Mouse (Mus musculus) midbrain, embryonic 11.5 days (tissue): Measurements from ENCODE around the gene Cer1. TPM values are rescaled to one million over a fixed set of nuclear protein-coding genes. Genes with fewer than 3 reads are reported as not detected.

Experiments
- ATAC-seq: fragments of 200-750 bp; cut with Nextera tagmentation; 2 replicates; pipeline ENCODE4 v1.8.0; 2017; ENCODE audit warnings: moderate TSS enrichment, moderate library complexity; ENCODE audit not compliant: low FRiP score
- DNase-seq: peaks from one replicate; pipeline ENCODE4 v3.0.0; 2015; ENCODE audit warnings: low spot score; ENCODE audit errors: missing footprints
- H3K27ac ChIP-seq: fragments of 300-500 bp; sonication (generic); 2 replicates; pipeline ENCODE4 v1.5.1; 2014; ENCODE audit warnings: low read depth, low read length
- H3K27me3 ChIP-seq: fragments of 300-500 bp; sonication (generic); 2 replicates; pipeline ENCODE4 v1.6.1; 2014; ENCODE audit warnings: mild to moderate bottlenecking, low read length, moderate library complexity, mixed read lengths; ENCODE audit not compliant: control insufficient read depth, insufficient read depth
- H3K36me3 ChIP-seq: fragments of 300-500 bp; sonication (generic); 2 replicates; pipeline ENCODE4 v1.6.1; 2014; ENCODE audit warnings: mild to moderate bottlenecking, low read length, moderate library complexity, mixed read lengths; ENCODE audit not compliant: control insufficient read depth, insufficient read depth
- H3K4me1 ChIP-seq: fragments of 300-500 bp; sonication (generic); 2 replicates; pipeline ENCODE4 v1.6.1; 2014; ENCODE audit warnings: low read length; ENCODE audit not compliant: control insufficient read depth, insufficient read depth
- H3K4me2 ChIP-seq: fragments of 300-500 bp; sonication (generic); 2 replicates; pipeline ENCODE4 v1.6.1; 2014; ENCODE audit warnings: mild to moderate bottlenecking, moderate library complexity
- H3K4me3 ChIP-seq: fragments of 300-500 bp; sonication (generic); 2 replicates; pipeline ENCODE4 v1.5.1; 2014; ENCODE audit warnings: low read depth, low read length
- H3K9ac ChIP-seq: fragments of 300-500 bp; sonication (generic); 2 replicates; pipeline ENCODE4 v1.6.1; 2014; ENCODE audit warnings: low read length
- H3K9me3 ChIP-seq: fragments of 300-500 bp; sonication (generic); 2 replicates; pipeline ENCODE4 v1.6.1; 2016; ENCODE audit warnings: low read length; ENCODE audit not compliant: control insufficient read depth
- WGBS: fragments of 180-500 bp; shearing (Covaris S2); extraction: QIAGEN DNeasy Blood & Tissue Kit; methylation state at CpG from one replicate; pipeline ENCODE4 v1.1.7; 2014; 5-methylcytosine and 5-hydroxymethylcytosine counted together
- polyA plus RNA-seq: library from polyadenylated mRNA; unstranded; fragments of >200 nt; fragmentation: Nextera tagmentation; extraction: Ambion mirVana; gene quantifications from 2 replicates; pipeline ENCODE4 v1.2.1, GENCODE M21; 2014

Cer1 gene
- polyA plus RNA-seq, 1 experiment from 2014 or later, result not detected

DNA sequence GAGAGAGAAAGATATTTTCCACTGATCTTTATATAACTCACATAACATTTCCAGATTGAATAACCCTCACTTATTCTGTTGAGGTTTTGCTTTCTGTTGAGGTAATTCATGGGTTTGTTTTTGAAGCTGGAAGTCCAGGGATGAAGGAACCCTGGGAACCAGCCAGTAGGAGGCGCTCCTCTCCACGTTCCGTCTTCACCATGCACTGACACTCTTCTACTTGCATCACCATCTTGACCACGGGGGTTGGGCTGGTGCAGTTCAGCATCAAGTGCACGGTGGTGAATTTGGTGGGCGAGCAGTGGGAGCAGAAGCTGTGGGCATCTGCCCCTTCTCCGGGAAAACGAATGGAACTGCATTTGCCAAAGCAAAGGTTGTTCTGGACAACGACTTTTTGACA is 2.4 kb downstream of the Cer1 start:
- no peak overlapping the region for H3K4me3 ChIP-seq
- 84% methylated on average over 9 of the region's 9 CpGs for WGBS
- H3K4me2 ChIP-seq, result no peak overlapping the region
- no peaks in the 10 kb centered on the region for H3K27me3 ChIP-seq
- H3K9ac ChIP-seq, result no peak overlapping the region
- DNase-seq, result peak; percentile 69
- no peaks in the 10 kb centered on the region for H3K9me3 ChIP-seq
- no peaks in the 10 kb centered on the region for H3K4me1 ChIP-seq
- H3K27ac ChIP-seq, result no peak overlapping the region
- no peaks in the 10 kb centered on the region for H3K36me3 ChIP-seq
- no peak for ATAC-seq

DNA sequence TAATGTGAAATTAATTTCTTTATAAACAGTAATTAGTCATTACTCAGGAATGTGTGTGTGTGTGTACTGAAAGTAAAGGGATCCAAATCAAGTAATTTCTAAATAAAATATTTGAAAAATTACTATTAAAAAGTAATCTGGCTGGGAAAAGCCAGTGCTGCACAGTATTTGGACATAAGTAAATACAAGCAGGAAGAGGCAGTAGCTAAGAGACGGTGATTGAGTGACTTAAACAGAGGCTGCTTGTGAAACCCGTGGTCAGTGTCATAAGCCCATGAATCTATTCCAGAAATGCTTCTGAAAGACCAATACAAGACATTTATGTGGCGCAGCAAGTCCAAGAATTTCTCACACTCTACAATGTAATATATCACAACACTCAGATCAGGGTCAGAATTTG is 3.6 kb downstream of the Cer1 start:
- H3K4me1 ChIP-seq, result no peaks in the 10 kb centered on the region
- no peak overlapping the region for H3K4me3 ChIP-seq
- no peaks in the 10 kb centered on the region for H3K9me3 ChIP-seq
- DNase-seq (peak; percentile 51), ATAC-seq (no peak)
- 84% methylated on average over 3 of the region's 3 CpGs for WGBS
- H3K27me3 ChIP-seq, result no peaks in the 10 kb centered on the region
- no peak overlapping the region for H3K27ac ChIP-seq
- no peaks in the 10 kb centered on the region for H3K36me3 ChIP-seq
- H3K9ac ChIP-seq, result no peak overlapping the region
- H3K4me2 ChIP-seq, result no peak overlapping the region

DNA sequence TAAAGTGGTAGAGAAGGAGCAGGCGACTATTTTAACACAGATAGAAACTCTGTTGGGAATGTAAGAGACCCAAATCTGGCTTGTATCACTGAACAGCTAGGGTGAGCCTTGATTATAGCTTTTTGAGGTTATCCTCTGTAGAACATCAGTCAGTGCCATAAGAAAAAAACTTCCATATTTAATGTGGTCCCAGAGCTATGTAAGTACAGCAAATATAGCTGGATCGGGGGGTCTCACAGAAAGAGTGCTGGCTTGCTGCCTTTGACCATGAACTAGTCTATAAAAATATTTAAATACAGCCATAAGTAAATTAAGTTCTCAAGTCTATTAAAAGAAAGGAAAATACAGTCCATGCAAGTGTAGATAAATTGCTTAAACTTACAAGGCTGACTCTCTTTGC is 4.7 kb downstream of the Cer1 start:
- H3K4me3 ChIP-seq, result no peak overlapping the region
- no peak for DNase-seq
- H3K4me2 ChIP-seq, result no peak overlapping the region
- H3K9me3 ChIP-seq, result no peaks in the 10 kb centered on the region
- no peaks in the 10 kb centered on the region for H3K4me1 ChIP-seq
- H3K27ac ChIP-seq, result no peak overlapping the region
- ATAC-seq, result no peak
- H3K27me3 ChIP-seq, result no peaks in the 10 kb centered on the region
- no peak overlapping the region for H3K9ac ChIP-seq
- 79% methylated on average over 2 of the region's 2 CpGs for WGBS
- H3K36me3 ChIP-seq, result no peaks in the 10 kb centered on the region

DNA sequence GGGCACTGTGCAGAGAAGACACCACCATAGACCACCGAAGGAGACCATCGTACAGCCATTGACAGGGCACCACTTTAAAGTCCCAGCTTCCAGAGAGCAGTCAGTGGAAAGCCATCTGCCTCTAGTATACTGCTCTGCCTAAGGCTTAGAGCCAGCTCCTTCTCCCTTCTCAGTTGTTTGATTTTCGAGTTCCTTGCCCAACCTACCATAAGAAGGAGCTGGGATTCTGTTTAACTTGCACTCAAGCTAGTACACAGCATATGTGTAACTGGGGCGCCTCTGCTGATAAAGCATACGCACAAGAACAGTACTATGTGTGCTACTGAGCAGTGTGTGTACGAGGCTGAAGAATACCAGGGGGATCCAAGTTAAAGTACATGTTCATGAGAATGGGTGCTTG is 5.8 kb downstream of the Cer1 start:
- no peaks in the 10 kb centered on the region for H3K4me1 ChIP-seq
- H3K27me3 ChIP-seq, result no peaks in the 10 kb centered on the region
- WGBS, result 87% methylated on average over 6 of the region's 6 CpGs
- no peaks in the 10 kb centered on the region for H3K36me3 ChIP-seq
- H3K27ac ChIP-seq, result no peak overlapping the region
- no peak for ATAC-seq
- H3K4me3 ChIP-seq, result no peak overlapping the region
- no peaks in the 10 kb centered on the region for H3K9me3 ChIP-seq
- no peak overlapping the region for H3K4me2 ChIP-seq
- no peak overlapping the region for H3K9ac ChIP-seq
- peak; percentile 41 for DNase-seq

DNA sequence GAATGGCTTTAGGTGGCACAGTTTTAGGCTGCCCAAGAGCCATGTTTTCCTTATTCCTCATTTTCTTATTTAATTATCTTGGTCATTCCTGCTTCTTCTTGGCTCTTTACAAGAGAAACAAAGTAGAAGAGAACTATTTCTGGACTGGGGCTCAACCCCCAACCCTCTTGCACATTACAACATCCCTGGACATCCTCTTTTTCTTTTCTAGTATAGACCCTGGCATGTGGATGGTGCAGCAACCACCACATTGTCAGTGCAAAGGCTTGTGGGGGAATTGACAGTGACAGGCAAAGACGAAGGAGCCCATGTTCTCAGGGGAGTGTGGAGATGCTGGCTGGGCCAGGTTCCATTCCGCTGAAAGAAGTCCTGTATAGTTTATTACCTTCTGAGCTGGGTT is 8.3 kb downstream of the Cer1 start:
- Histone ChIP-seq H3K36me3 (no peaks in the 10 kb centered on the region), H3K4me3 (no peak overlapping the region), H3K27me3 (no peaks in the 10 kb centered on the region), H3K4me1 (peaks cover 3% of the 10 kb centered on the region; the same call in 1 of the 2 replicates), H3K9me3 (no peaks in the 10 kb centered on the region), H3K4me2 (no peak overlapping the region), H3K27ac (no peak overlapping the region), H3K9ac (no peak overlapping the region)
- WGBS, result 91% methylated on average over 2 of the region's 2 CpGs
- DNase-seq (peak; percentile 17), ATAC-seq (no peak)

DNA sequence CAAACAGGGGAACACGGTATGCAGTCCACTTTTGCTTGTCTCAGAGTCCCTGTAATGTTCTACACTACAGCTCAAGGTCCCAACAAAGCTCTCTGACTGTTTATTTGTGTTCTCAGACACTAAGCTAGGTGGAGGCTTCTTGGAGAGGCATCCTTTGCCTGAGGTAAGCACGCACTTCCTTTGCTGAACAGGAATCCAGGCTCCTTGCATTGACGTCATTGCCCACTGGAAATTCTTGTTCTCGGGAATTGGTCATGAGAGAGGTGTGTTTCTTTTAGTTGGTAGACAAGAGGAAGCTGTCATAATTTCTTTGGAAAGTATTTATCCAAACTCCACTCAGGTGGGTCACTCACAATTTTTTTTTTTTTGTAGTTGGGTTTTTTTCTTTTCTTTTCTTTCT is 9.4 kb downstream of the Cer1 start:
- Histone ChIP-seq H3K4me1 (peaks cover 3% of the 10 kb centered on the region; the same call in 1 of the 2 replicates), H3K36me3 (no peaks in the 10 kb centered on the region), H3K9ac (no peak overlapping the region), H3K27ac (no peak overlapping the region), H3K4me3 (no peak overlapping the region), H3K27me3 (no peaks in the 10 kb centered on the region), H3K4me2 (no peak overlapping the region), H3K9me3 (no peaks in the 10 kb centered on the region)
- ATAC-seq, result no peak
- WGBS, result 78% methylated on average over 4 of the region's 4 CpGs
- peak; percentile 12 for DNase-seq

DNA sequence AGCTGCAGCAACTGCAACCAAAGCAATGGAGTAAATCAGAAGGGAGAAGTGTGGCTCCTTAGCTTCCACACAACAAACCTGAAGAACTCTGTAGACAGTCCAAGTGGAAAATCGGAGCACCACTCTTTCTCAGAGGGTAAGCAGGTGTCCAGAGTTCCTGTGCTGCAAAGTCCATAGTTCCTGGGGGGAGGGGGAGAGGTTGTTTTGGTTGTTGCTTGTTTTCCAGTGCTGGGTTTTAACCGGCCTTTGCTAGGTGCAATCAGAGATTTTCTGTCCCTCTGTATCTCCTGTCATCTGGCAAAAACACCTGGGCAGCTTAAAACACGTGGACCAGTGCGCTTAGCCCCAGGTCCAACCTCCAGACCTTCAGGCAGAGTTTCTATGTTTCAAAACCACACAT is 10.2 kb downstream of the Cer1 start:
- H3K9me3 ChIP-seq, result no peaks in the 10 kb centered on the region
- peak; percentile 45 for DNase-seq
- H3K4me3 ChIP-seq, result no peak overlapping the region
- no peak overlapping the region for H3K9ac ChIP-seq
- H3K36me3 ChIP-seq, result no peaks in the 10 kb centered on the region
- no peak for ATAC-seq
- no peak overlapping the region for H3K27ac ChIP-seq
- no peak overlapping the region for H3K4me2 ChIP-seq
- no peaks in the 10 kb centered on the region for H3K27me3 ChIP-seq
- WGBS, result 71% methylated on average over 4 of the region's 4 CpGs
- peaks cover 3% of the 10 kb centered on the region; the same call in 1 of the 2 replicates for H3K4me1 ChIP-seq

DNA sequence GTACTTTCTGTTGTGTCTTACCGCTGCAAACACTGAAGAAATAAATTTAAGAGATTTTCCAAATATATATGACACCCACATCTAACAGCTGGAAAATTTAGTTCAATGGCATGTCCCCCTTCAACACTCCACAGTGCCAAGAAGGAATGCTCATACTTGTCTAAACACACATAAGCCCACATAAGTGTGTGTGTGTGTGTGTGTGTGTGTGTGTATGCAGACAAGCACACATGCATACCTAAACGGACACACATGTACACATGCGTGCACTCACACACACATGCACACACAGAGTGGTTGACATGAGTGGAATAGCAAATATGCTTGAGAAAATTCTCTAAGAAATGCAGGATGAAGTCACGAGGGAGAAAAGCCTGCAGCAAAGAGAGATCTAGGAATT is 12.4 kb downstream of the Cer1 start:
- 79% methylated on average over 4 of the region's 4 CpGs for WGBS
- Histone ChIP-seq H3K9ac (no peak overlapping the region), H3K27me3 (no peaks in the 10 kb centered on the region), H3K9me3 (no peaks in the 10 kb centered on the region), H3K4me2 (no peak overlapping the region), H3K4me3 (no peak overlapping the region), H3K27ac (no peak overlapping the region), H3K4me1 (peaks cover 3% of the 10 kb centered on the region; the same call in 1 of the 2 replicates), H3K36me3 (no peaks in the 10 kb centered on the region)
- DNase-seq (peak; percentile 57), ATAC-seq (no peak)

DNA sequence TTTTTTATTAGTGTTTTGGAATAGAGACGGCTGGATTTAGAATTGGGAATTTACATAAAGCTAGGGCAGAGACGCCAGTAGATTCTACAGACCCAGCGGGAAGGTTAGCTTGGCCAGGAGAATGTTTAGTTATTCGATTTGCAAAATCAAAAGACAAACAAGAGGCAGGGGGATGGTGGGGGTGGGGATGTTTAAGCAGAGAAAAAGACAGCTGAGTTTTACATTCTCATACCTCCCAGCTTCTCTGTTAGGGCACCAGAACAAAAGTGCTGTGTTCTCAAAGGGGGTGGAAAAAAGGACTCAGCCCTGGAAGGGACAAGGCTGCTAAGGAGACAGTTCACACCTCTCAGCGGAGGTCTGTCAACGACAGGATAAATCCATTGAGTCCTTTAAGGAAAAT is 12.8 kb downstream of the Cer1 start:
- no peak for ATAC-seq

DNA sequence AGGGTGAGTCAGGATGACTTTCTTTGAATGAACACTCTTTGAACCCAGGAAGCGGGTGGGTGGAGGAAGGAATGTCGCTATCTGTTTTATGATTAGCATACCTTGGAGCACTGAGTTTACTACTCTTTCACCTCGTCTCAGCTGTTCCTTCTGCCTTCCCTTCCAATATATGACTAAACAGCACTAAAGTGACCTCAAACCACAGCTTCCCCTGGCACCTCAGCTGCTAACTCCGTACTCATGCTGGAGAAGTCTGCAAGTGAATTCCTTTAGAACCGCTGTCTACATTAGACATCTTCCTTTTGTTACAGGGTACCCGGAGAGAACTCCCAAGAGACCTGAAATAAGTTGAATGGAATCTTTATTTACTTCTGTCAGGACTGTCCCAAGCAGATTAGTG is 14.0 kb downstream of the Cer1 start:
- no peaks in the 10 kb centered on the region for H3K27me3 ChIP-seq
- H3K9ac ChIP-seq, result no peak overlapping the region
- no peaks in the 10 kb centered on the region for H3K9me3 ChIP-seq
- H3K36me3 ChIP-seq, result no peaks in the 10 kb centered on the region
- H3K4me1 ChIP-seq, result peaks cover 3% of the 10 kb centered on the region; the same call in 1 of the 2 replicates
- WGBS, result 86% methylated on average over 6 of the region's 6 CpGs
- no peak overlapping the region for H3K4me3 ChIP-seq
- H3K27ac ChIP-seq, result no peak overlapping the region
- DNase-seq (peak; percentile 17), ATAC-seq (no peak)
- H3K4me2 ChIP-seq, result no peak overlapping the region

More for the DNA sequence above, 12.8 kb downstream of the Cer1 start:
- WGBS, result 34% methylated on average over 6 of the region's 6 CpGs
- H3K4me1 ChIP-seq, result peaks cover 3% of the 10 kb centered on the region; the same call in 1 of the 2 replicates
- no peak overlapping the region for H3K9ac ChIP-seq
- H3K27ac ChIP-seq, result no peak overlapping the region
- no peak overlapping the region for H3K4me2 ChIP-seq
- no peaks in the 10 kb centered on the region for H3K27me3 ChIP-seq
- H3K4me3 ChIP-seq, result no peak overlapping the region
- H3K9me3 ChIP-seq, result no peaks in the 10 kb centered on the region
- H3K36me3 ChIP-seq, result no peaks in the 10 kb centered on the region
- DNase-seq, result peak; percentile 53
